Mouse (Mus musculus) testis, adult 2 months (tissue): Measurements from ENCODE around the gene Cactin.

Source experiments
- CTCF ChIP-seq: fragments of 200-500 bp; IDR thresholded peaks from 2 replicates; pipeline ENCODE4 v1.5.1; 2012; ENCODE audit warnings: low read depth, mild to moderate bottlenecking, inconsistent platforms, low read length, moderate library complexity; ENCODE audit not compliant: control insufficient read depth, insufficient read depth, insufficient replicate concordance
- POLR2A ChIP-seq: fragments of 200-500 bp; IDR thresholded peaks from 2 replicates; pipeline ENCODE4 v1.6.1; 2012; ENCODE audit warnings: low read depth, mild to moderate bottlenecking, inconsistent platforms, low read length, moderate library complexity; ENCODE audit not compliant: control insufficient read depth

- TF ChIP-seq POLR2A = no peak
- no peak for TF ChIP-seq CTCF
These were observed 48.5 kb upstream of the Cactin start for GRCm38 (mm10) chr10:81272356-81272755.
